Mouse (Mus musculus) CD4-positive helper T cell, adult 2 months (primary cell): ENCODE results near the gene Plekhj1.
"Not testable (repeated sequence)": the region's sequence is repeated elsewhere in the genome, so short reads cannot be mapped to it uniquely, and the experiment has no call there.

Experiments
- DNase-seq: peaks from one replicate; pipeline ENCODE4 v3.0.0-alpha.2; 2012; ENCODE audit warnings: low read depth, missing footprints, low spot score

Plekhj1 gene

GRCm38 (mm10) chr10:80798150-80799006, at the start of gene Plekhj1, which contains the start of gene Sf3a2:
Gene Plekhj1, minus strand, starts transcription at chr10:80798626.
Gene Sf3a2, plus strand, starts transcription at chr10:80798198.
- DNase-seq = peak; percentile 99

GRCm38 (mm10) chr10:80845732-80846131, 47.3 kb upstream of the Plekhj1 start:
- no peak for DNase-seq

GRCm38 (mm10) chr10:80845055-80845693, 46.7 kb upstream of the Plekhj1 start:
- DNase-seq = no peak

GRCm38 (mm10) chr10:80843931-80844547, 45.6 kb upstream of the Plekhj1 start, which contains the start of gene Lingo3:
Gene Lingo3, minus strand, starts transcription at chr10:80844039.
- DNase-seq = no peak

- no peak for DNase-seq
Observed at GRCm38 (mm10) chr10:80843087-80843930, 44.9 kb upstream of the Plekhj1 start.

- DNase-seq = no peak
Observed at GRCm38 (mm10) chr10:80842334-80842733, 43.9 kb upstream of the Plekhj1 start.

- no peak for DNase-seq
Observed at GRCm38 (mm10) chr10:80841685-80842084, 43.3 kb upstream of the Plekhj1 start.

- no peak for DNase-seq
Observed at GRCm38 (mm10) chr10:80839848-80840247, 41.4 kb upstream of the Plekhj1 start.

- no peak for DNase-seq
Observed at GRCm38 (mm10) chr10:80838346-80838912, 40.0 kb upstream of the Plekhj1 start.

- no peak for DNase-seq
Observed at GRCm38 (mm10) chr10:80837827-80838226, 39.4 kb upstream of the Plekhj1 start.

- DNase-seq = no peak
Observed at GRCm38 (mm10) chr10:80836949-80837379, 38.5 kb upstream of the Plekhj1 start.

GRCm38 (mm10) chr10:80835617-80836016, 37.2 kb upstream of the Plekhj1 start:
- no peak for DNase-seq

GRCm38 (mm10) chr10:80832818-80833217, 34.4 kb upstream of the Plekhj1 start:
- DNase-seq = no peak

GRCm38 (mm10) chr10:80831136-80831535, 32.7 kb upstream of the Plekhj1 start:
- peak; percentile 50 for DNase-seq

GRCm38 (mm10) chr10:80829359-80830278, 31.2 kb upstream of the Plekhj1 start:
- DNase-seq = no peak

- not testable (repeated sequence) for DNase-seq
Observed at GRCm38 (mm10) chr10:80828587-80828986, 30.2 kb upstream of the Plekhj1 start.

GRCm38 (mm10) chr10:80827870-80828420, 29.5 kb upstream of the Plekhj1 start:
- no peak for DNase-seq

- DNase-seq = no peak
Observed at GRCm38 (mm10) chr10:80827063-80827869, 28.8 kb upstream of the Plekhj1 start.
